Mouse (Mus musculus) inflammation-experienced regulatory T-cells (primary cell): ENCODE data around the gene Vmn1r212. TPM values are rescaled to one million over a fixed set of nuclear protein-coding genes. Genes with fewer than 3 reads are reported as not detected.

Experiments
- polyA plus RNA-seq, 2 experiments: library from polyadenylated mRNA; unstranded; fragments of 100-300 nt; shearing (Covaris generic); gene quantifications; one replicate each; pipeline ENCODE4 v1.2.1; 2017

The Vmn1r212 gene
- polyA plus RNA-seq, result not detected

DNA sequence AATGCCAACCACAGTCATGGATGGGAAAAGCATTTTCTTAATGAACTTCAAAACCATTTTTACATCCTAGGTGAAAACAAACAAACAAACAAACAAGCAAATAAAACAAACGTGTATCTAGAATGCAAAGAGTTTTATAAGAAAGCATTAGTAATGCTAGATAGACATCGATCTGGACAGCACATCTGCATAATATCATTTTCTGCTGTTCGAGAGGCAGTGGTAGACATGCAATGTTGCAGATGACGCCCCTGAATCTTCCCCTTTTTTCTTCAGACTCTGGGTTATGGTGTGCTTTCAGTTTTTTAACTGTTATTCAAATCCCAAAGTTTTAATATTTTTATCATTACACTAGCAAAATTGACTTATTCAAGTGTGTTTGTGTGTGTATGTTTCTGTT is at the start of gene Vmn1r212:
Vmn1r212 (minus strand) TSS at position 101 of the 400 bp plus-strand sequence.

DNA sequence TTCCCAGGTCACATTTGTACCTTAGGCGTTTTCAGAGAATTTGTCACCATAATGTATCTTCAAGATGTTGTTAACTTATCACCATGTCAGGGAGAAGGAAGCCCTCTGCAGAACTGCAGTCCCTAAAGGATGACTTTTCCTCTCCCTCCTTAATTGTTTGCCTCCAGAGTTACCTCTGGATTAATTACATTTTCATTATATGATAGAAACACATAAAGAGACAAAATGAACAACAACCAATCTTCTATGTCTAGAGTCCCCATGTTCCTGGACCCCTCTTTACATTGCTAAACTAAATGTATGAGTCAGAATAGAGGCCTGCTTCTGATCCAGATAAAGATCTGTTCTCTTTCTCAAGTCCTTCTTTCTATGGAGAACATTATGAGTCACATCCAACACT is 26.5 kb downstream of the Vmn1r212 start, which contains the start of gene Vmn1r211:
Vmn1r211 (minus strand) TSS at position 101 of the 400 bp plus-strand sequence.

Other genes with a start within 250 kb of the Vmn1r212 start
- under 1 TPM; 0.12 to 0.76 TPM for gene Vmn1r207-ps, start 154.6 kb downstream of the Vmn1r212 start, polyA plus RNA-seq
- 1 to 10 TPM in 1 of 2 experiments, under 1 TPM in 1; 0.20 to 1.1 TPM for gene Vmn1r208, start 106.8 kb downstream of the Vmn1r212 start, polyA plus RNA-seq
- gene Vmn1r209, start 74.5 kb downstream of the Vmn1r212 start, polyA plus RNA-seq, result under 1 TPM; 0.06 to 0.56 TPM
- gene Vmn1r210, start 52.9 kb downstream of the Vmn1r212 start, polyA plus RNA-seq, result 1 to 10 TPM in 1 of 2 experiments, under 1 TPM in 1; 0.34 to 1.1 TPM
- not detected for gene Vmn1r211, start 26.6 kb downstream of the Vmn1r212 start, polyA plus RNA-seq
- gene Vmn1r213, start 123.5 kb upstream of the Vmn1r212 start, polyA plus RNA-seq, result not detected
- under 1 TPM; 0.10 to 0.89 TPM for gene Vmn1r214, start 146.2 kb upstream of the Vmn1r212 start, polyA plus RNA-seq
- gene Vmn1r215, start 183.8 kb upstream of the Vmn1r212 start, polyA plus RNA-seq, result under 1 TPM in 1 of 2 experiments, not detected in 1; 0.13 TPM
- gene Vmn1r217, start 234.0 kb upstream of the Vmn1r212 start, polyA plus RNA-seq, result 1 to 10 TPM in 1 of 2 experiments, not detected in 1; 1.0 TPM
- under 1 TPM; 0.02 to 0.18 TPM for gene Vmn1r218, start 248.9 kb upstream of the Vmn1r212 start, polyA plus RNA-seq